18 mouse cellular contexts compared by ENCODE assay signal in genomic region chr4:138696720-138697119, GRCm38 (mm10). TPM values are rescaled to one million over a fixed set of nuclear protein-coding genes. Genes with fewer than 3 reads are reported as not detected.
A peak's percentile ranks its signal among the peaks of the same experiment; 100 is the strongest.
DNase-seq lines count a peak whose midpoint lies in the region; ATAC-seq and TF ChIP-seq lines count a peak whose summit lies in the region.
"Had no signal": no experiment of that assay in that cellular context is flagged by ENCODE, and none has a peak within 500 bp of the region (broad histone marks: within the 10 kb centered on the region; RNA-seq: fewer than 3 reads in every experiment).

No protein-coding gene starts in this region.

- TF ChIP-seq CTCF in forebrain, postnatal 0 days (IDR thresholded peaks at IDR 0.05; ENCODE audit: low read depth) = no peak

- peaks cover 7% of the 10 kb centered on the region; the same call in 1 of the 2 replicates for H3K27me3 ChIP-seq in forebrain, embryonic 11.5 days (ENCODE audit: control insufficient read depth, insufficient read depth, low read length)
- no peaks in the 10 kb centered on the region for H3K27me3 ChIP-seq in forebrain, postnatal 0 days (ENCODE audit: insufficient read depth, low read length)
- H3K27me3 ChIP-seq in intestine, embryonic 16.5 days (replicated peaks; ENCODE audit: control insufficient read depth, insufficient read depth, low read length) = peaks cover 15% of the 10 kb centered on the region
- H3K27me3 ChIP-seq in heart, embryonic 11.5 days (ENCODE audit: control insufficient read depth, insufficient read depth, low read length) = peaks cover 24% of the 10 kb centered on the region

- no peak overlapping the region for H3K4me3 ChIP-seq in forebrain, embryonic 11.5 days (ENCODE audit: low read depth, low read length)
- no peak overlapping the region for H3K4me3 ChIP-seq in forebrain, postnatal 0 days (ENCODE audit: low read depth, low read length)
- no peak overlapping the region for H3K4me3 ChIP-seq in intestine, embryonic 16.5 days (ENCODE audit: low read length)
- H3K4me3 ChIP-seq in heart, embryonic 11.5 days (ENCODE audit: low read depth, low read length) = no peak overlapping the region
- H3K4me3 ChIP-seq: embryonic facial prominence, embryonic 12.5 days; midbrain, embryonic 12.5 days; neural tube, embryonic 12.5 days had no signal

- no peaks in the 10 kb centered on the region for H3K36me3 ChIP-seq in forebrain, embryonic 11.5 days (ENCODE audit: control insufficient read depth, insufficient read depth, low read length)
- no peaks in the 10 kb centered on the region for H3K36me3 ChIP-seq in forebrain, postnatal 0 days (ENCODE audit: insufficient read depth)
- H3K36me3 ChIP-seq in intestine, embryonic 16.5 days (ENCODE audit: control insufficient read depth, insufficient read depth, low read length) = no peaks in the 10 kb centered on the region
- H3K36me3 ChIP-seq in heart, embryonic 11.5 days (ENCODE audit: control insufficient read depth, insufficient read depth, low read length) = no peaks in the 10 kb centered on the region
- H3K36me3 ChIP-seq: embryonic facial prominence, embryonic 12.5 days; midbrain, embryonic 12.5 days; neural tube, embryonic 12.5 days had no signal

- no peak overlapping the region for H3K9ac ChIP-seq in forebrain, embryonic 11.5 days (ENCODE audit: low read length)
- no peak overlapping the region for H3K9ac ChIP-seq in forebrain, postnatal 0 days
- H3K9ac ChIP-seq in intestine, embryonic 16.5 days (ENCODE audit: low read depth, low read length) = no peak overlapping the region
- H3K9ac ChIP-seq in heart, embryonic 11.5 days (ENCODE audit: low read depth, low read length) = no peak overlapping the region
- H3K9ac ChIP-seq: embryonic facial prominence, embryonic 12.5 days; liver, embryonic 14.5 days; midbrain, embryonic 12.5 days; neural tube, embryonic 12.5 days had no signal

- WGBS in forebrain, embryonic 11.5 days = 7% methylated on average over 7 of the region's 7 CpGs
- 9% methylated on average over 7 of the region's 7 CpGs for WGBS in forebrain, postnatal 0 days
- WGBS in intestine, embryonic 16.5 days = 16% methylated on average over 7 of the region's 7 CpGs
- 34% methylated on average over 7 of the region's 7 CpGs for WGBS in heart, embryonic 11.5 days (ENCODE audit: insufficient replicate concordance)

- peaks cover 13% of the 10 kb centered on the region; the same call in 1 of the 2 replicates for H3K4me1 ChIP-seq in forebrain, embryonic 11.5 days (replicated peaks; ENCODE audit: control insufficient read depth, insufficient read depth, low read length)
- peaks cover 13% of the 10 kb centered on the region for H3K4me1 ChIP-seq in forebrain, postnatal 0 days (ENCODE audit: insufficient read depth)
- 0 out of 2 replicates have a peak, but pooled peaks cover 3% of the 10 kb centered on the region for H3K4me1 ChIP-seq in intestine, embryonic 16.5 days (ENCODE audit: control insufficient read depth, insufficient read depth, low read length)
- H3K4me1 ChIP-seq in heart, embryonic 11.5 days (ENCODE audit: control insufficient read depth, insufficient read depth, low read length) = no peaks in the 10 kb centered on the region
- H3K4me1 ChIP-seq: embryonic facial prominence, embryonic 12.5 days had no signal

- H3K4me2 ChIP-seq in forebrain, embryonic 11.5 days (ENCODE audit: low read depth, low read length, severe bottlenecking) = no peak overlapping the region
- no peak overlapping the region for H3K4me2 ChIP-seq in forebrain, postnatal 0 days (ENCODE audit: low read depth)
- H3K4me2 ChIP-seq in intestine, embryonic 16.5 days (ENCODE audit: low read depth, low read length) = no peak overlapping the region
- no peak overlapping the region for H3K4me2 ChIP-seq in heart, embryonic 11.5 days
- H3K4me2 ChIP-seq: embryonic facial prominence, embryonic 12.5 days; midbrain, embryonic 12.5 days; neural tube, embryonic 12.5 days had no signal

- no peaks in the 10 kb centered on the region for H3K9me3 ChIP-seq in forebrain, embryonic 11.5 days (ENCODE audit: control insufficient read depth, low read length)
- H3K9me3 ChIP-seq in forebrain, postnatal 0 days (ENCODE audit: low read length) = no peaks in the 10 kb centered on the region
- H3K9me3 ChIP-seq in intestine, embryonic 16.5 days (ENCODE audit: control insufficient read depth, low read length) = no peaks in the 10 kb centered on the region
- no peaks in the 10 kb centered on the region for H3K9me3 ChIP-seq in heart, embryonic 11.5 days (replicated peaks; ENCODE audit: control insufficient read depth, low read length)
- H3K9me3 ChIP-seq: embryonic facial prominence, embryonic 12.5 days; midbrain, embryonic 12.5 days; neural tube, embryonic 12.5 days had no signal

- peak; percentile 61; the same call in 1 of the 2 replicates for ATAC-seq in forebrain, embryonic 11.5 days (replicated peaks; ENCODE audit: low FRiP score)
- ATAC-seq in forebrain, postnatal 0 days = no peak
- ATAC-seq in intestine, embryonic 16.5 days = peak; percentile 74
- no peak for ATAC-seq in heart, embryonic 11.5 days (replicated peaks; ENCODE audit: insufficient number of reproducible peaks, low FRiP score, low TSS enrichment)

- H3K27ac ChIP-seq in forebrain, embryonic 11.5 days (ENCODE audit: low read depth, low read length) = no peak overlapping the region
- H3K27ac ChIP-seq in forebrain, postnatal 0 days (ENCODE audit: low read depth, low read length) = no peak overlapping the region
- H3K27ac ChIP-seq in intestine, embryonic 16.5 days (ENCODE audit: low read length) = no peak overlapping the region
- no peak overlapping the region for H3K27ac ChIP-seq in heart, embryonic 11.5 days (ENCODE audit: low read depth, low read length)
- H3K27ac ChIP-seq: embryonic facial prominence, embryonic 12.5 days; liver, embryonic 14.5 days; midbrain, embryonic 12.5 days; neural tube, embryonic 12.5 days had no signal

- DNase-seq in forebrain, embryonic 11.5 days (ENCODE audit: low spot score) = peak; percentile 77
- DNase-seq in forebrain, postnatal 0 days = no peak
- peak; percentile 62 for DNase-seq in brain, adult 2 months (ENCODE audit: low read depth, low spot score)
- DNase-seq in kidney, postnatal 10 days = peak; percentile 55
- no peak for DNase-seq in thymus, postnatal 36 days
- no peak for DNase-seq in thymus, postnatal 4 days
- DNase-seq: adrenal gland, adult 2 months; cerebellum, adult 8-10 months; heart, postnatal 10 days; lung, postnatal 10 days had no signal

RNA-seq across cellular contexts. Expression of gene Pla2g2c, which starts 27.9 kb away (rescaled TPM):
- 0.37 and 0.52 TPM in 2 replicates for polyA plus RNA-seq in forebrain, embryonic 11.5 days (2014; fragmentation: Nextera tagmentation; extraction: Ambion mirVana)
- total RNA-seq in forebrain, postnatal 0 days (2014; rRNA removed) = 0.24 and 0.77 TPM in 2 replicates
- 0.28 and 0.42 TPM in 2 replicates for polyA plus RNA-seq in forebrain, postnatal 0 days (2015; fragmentation: Nextera tagmentation; extraction: Ambion mirVana)
- 0.13 and 0.16 TPM in 2 replicates for polyA plus RNA-seq in intestine, embryonic 16.5 days (2015; fragmentation: Nextera tagmentation; extraction: Ambion mirVana)
- 0.31 and 0.52 TPM in 2 replicates for polyA plus RNA-seq in heart, embryonic 11.5 days (2014; fragmentation: Nextera tagmentation; extraction: Ambion mirVana)
- total RNA-seq: heart, postnatal 10 days; layer of hippocampus, postnatal 10 days had no signal
- polyA plus RNA-seq: spleen, adult 2 months had no signal

RNA-seq across cellular contexts. Expression of gene Ubxn10, which starts 40.2 kb away (rescaled TPM):
- 1.5 and 1.6 TPM in 2 replicates for polyA plus RNA-seq in forebrain, embryonic 11.5 days (2014; fragmentation: Nextera tagmentation; extraction: Ambion mirVana)
- total RNA-seq in forebrain, postnatal 0 days (2014; rRNA removed) = 4.0 and 5.6 TPM in 2 replicates
- 2.4 and 3.5 TPM in 2 replicates for polyA plus RNA-seq in forebrain, postnatal 0 days (2015; fragmentation: Nextera tagmentation; extraction: Ambion mirVana)
- 1.3 and 1.5 TPM in 2 replicates for polyA plus RNA-seq in intestine, embryonic 16.5 days (2015; fragmentation: Nextera tagmentation; extraction: Ambion mirVana)
- 1.2 and 1.3 TPM in 2 replicates for polyA plus RNA-seq in heart, embryonic 11.5 days (2014; fragmentation: Nextera tagmentation; extraction: Ambion mirVana)

Comparison
In these comparisons a context has a peak if more than half of its experiments do, and no peak if none do; other contexts are left out.
1. ATAC-seq: peak in forebrain, embryonic 11.5 days (single experiment) and intestine, embryonic 16.5 days (single experiment); none in forebrain, postnatal 0 days (single experiment) and heart, embryonic 11.5 days (single experiment).
2. DNase-seq: peak in forebrain, embryonic 11.5 days (single experiment), brain, adult 2 months (single experiment) and kidney, postnatal 10 days (single experiment); none in forebrain, postnatal 0 days (single experiment), thymus, postnatal 36 days (0 of 2) and thymus, postnatal 4 days (single experiment).